Mouse (Mus musculus) liver, embryonic 12.5 days (tissue): ENCODE measurements around the gene Cfdp1. TPM values are rescaled to one million over a fixed set of nuclear protein-coding genes. Genes with fewer than 3 reads are reported as not detected.
"Not testable (repeated sequence)": the region's sequence is repeated elsewhere in the genome, so short reads cannot be mapped to it uniquely, and the experiment has no call there.

Experiments used
- ATAC-seq: fragments of 200-750 bp; cut with Nextera tagmentation; 2 replicates; pipeline ENCODE4 v1.8.0; 2017; ENCODE audit warnings: moderate number of reproducible peaks, mild to moderate bottlenecking, moderate library complexity
- H3K27ac ChIP-seq: fragments of 300-500 bp; sonication (generic); 2 replicates; pipeline ENCODE4 v1.5.1; 2016; ENCODE audit warnings: mild to moderate bottlenecking
- H3K27me3 ChIP-seq: fragments of 300-500 bp; sonication (generic); replicated peaks from 2 replicates; pipeline ENCODE4 v1.6.1; 2016; ENCODE audit warnings: mild to moderate bottlenecking, moderate library complexity
- H3K36me3 ChIP-seq: fragments of 300-500 bp; sonication (generic); 2 replicates; pipeline ENCODE4 v1.6.1; 2016; ENCODE audit warnings: mild to moderate bottlenecking, moderate library complexity
- H3K4me1 ChIP-seq: fragments of 300-500 bp; sonication (generic); 2 replicates; pipeline ENCODE4 v1.6.1; 2016
- H3K4me2 ChIP-seq: fragments of 300-500 bp; sonication (generic); 2 replicates; pipeline ENCODE4 v1.6.1; 2016; ENCODE audit warnings: mild to moderate bottlenecking, moderate library complexity
- H3K4me3 ChIP-seq: fragments of 300-500 bp; sonication (generic); 2 replicates; pipeline ENCODE4 v1.5.1; 2016; ENCODE audit warnings: mild to moderate bottlenecking, moderate library complexity
- H3K9ac ChIP-seq: fragments of 300-500 bp; sonication (generic); 2 replicates; pipeline ENCODE4 v1.6.1; 2016; ENCODE audit warnings: mild to moderate bottlenecking, moderate library complexity
- H3K9me3 ChIP-seq: fragments of 300-500 bp; sonication (generic); replicated peaks from 2 replicates; pipeline ENCODE4 v1.6.1; 2016; ENCODE audit warnings: mild to moderate bottlenecking, moderate library complexity
- WGBS: fragments of 180-500 bp; shearing (Covaris S2); methylation state at CpG from one replicate; pipeline ENCODE4 v1.1.7; 2016; ENCODE audit not compliant: insufficient replicate concordance; 5-methylcytosine and 5-hydroxymethylcytosine counted together
- polyA plus RNA-seq: library from polyadenylated mRNA; unstranded; fragments of >200 nt; fragmentation: Nextera tagmentation; extraction: Ambion mirVana; gene quantifications from 2 replicates; pipeline ENCODE4 v1.2.1, GENCODE M21; 2016

The Cfdp1 gene
- polyA plus RNA-seq, 1 experiment from 2014 or later: 128 TPM

DNA sequence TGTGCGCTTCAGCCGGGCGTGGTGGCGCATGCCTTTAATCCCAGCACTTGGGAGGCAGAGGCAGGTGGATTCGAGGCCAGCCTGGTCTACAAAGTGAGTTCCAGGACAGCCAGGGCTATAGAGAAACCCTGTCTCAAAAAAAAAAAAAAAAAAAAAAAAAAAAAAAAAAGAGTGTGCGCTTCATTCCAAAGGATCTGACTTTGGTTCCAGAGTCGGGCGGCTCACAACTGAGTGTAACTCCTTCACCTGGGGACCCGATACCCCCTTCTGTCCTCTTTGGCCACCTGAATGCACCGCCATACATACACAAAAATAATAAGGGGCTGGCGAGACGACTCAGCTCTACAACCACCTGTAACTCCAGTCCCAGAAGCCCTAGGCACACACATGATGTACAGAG lies 872 bp downstream of the Cfdp1 start:
- H3K4me3 ChIP-seq: peak overlapping the region; percentile 89
- H3K9ac ChIP-seq: peak overlapping the region; percentile 79
- not testable (repeated sequence) for H3K9me3 ChIP-seq, H3K27me3 ChIP-seq, H3K27ac ChIP-seq, ATAC-seq, H3K36me3 ChIP-seq
- peaks cover 54% of the 10 kb centered on the region for H3K4me1 ChIP-seq
- WGBS: 39% methylated on average over 12 of the region's 12 CpGs
- peak overlapping the region; percentile 97 for H3K4me2 ChIP-seq

DNA sequence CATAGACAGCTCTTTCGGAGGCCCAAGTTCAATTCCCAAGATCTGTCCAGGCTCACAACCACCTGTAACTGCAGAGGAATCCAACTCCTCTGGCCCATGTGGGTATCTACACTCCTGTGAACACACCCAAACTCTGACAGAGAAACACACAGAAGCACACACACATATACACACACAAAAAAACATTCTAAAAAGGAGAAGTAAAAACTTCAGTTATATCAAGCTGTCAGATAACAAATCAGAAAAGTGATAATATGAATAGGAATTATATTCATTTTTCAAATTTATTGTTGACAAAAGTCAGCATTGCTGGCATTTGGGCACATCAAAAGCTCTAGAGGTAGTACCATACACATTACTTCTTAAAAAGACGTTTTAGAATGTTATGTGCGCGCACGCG lies 7.3 kb downstream of the Cfdp1 start:
- 92% methylated on average over 6 of the region's 6 CpGs for whole genome bisulfite sequencing
- Histone ChIP-seq H3K4me1 (peaks cover 34% of the 10 kb centered on the region), H3K4me3 (no peak overlapping the region), H3K4me2 (no peak overlapping the region), H3K9me3 (no peaks in the 10 kb centered on the region), H3K27ac (no peak overlapping the region), H3K36me3 (peaks cover 58% of the 10 kb centered on the region), H3K9ac (no peak overlapping the region), H3K27me3 (no peaks in the 10 kb centered on the region)
- no peak for ATAC-seq

GRCm38 (mm10) chr8:111835540-111835939 lies 18.6 kb downstream of the Cfdp1 start:
- no peaks in the 10 kb centered on the region for H3K4me1 ChIP-seq
- no peak overlapping the region for H3K4me2 ChIP-seq
- H3K27me3 ChIP-seq: no peaks in the 10 kb centered on the region
- WGBS: 54% methylated on average over 1 of the region's 1 CpGs
- ATAC-seq: no peak
- H3K36me3 ChIP-seq: peaks cover 76% of the 10 kb centered on the region
- H3K9me3 ChIP-seq: no peaks in the 10 kb centered on the region
- H3K9ac ChIP-seq: no peak overlapping the region
- no peak overlapping the region for H3K27ac ChIP-seq
- H3K4me3 ChIP-seq: no peak overlapping the region

- Histone ChIP-seq H3K9ac (no peak overlapping the region), H3K9me3 (no peaks in the 10 kb centered on the region), H3K27ac (no peak overlapping the region), H3K4me2 (no peak overlapping the region), H3K27me3 (no peaks in the 10 kb centered on the region), H3K4me3 (no peak overlapping the region), H3K36me3 (peaks cover 79% of the 10 kb centered on the region), H3K4me1 (no peaks in the 10 kb centered on the region)
- no peak for ATAC-seq
- 78% methylated on average over 6 of the region's 6 CpGs for WGBS
These were observed 20.1 kb downstream of the Cfdp1 start for GRCm38 (mm10) chr8:111834011-111834410.

DNA sequence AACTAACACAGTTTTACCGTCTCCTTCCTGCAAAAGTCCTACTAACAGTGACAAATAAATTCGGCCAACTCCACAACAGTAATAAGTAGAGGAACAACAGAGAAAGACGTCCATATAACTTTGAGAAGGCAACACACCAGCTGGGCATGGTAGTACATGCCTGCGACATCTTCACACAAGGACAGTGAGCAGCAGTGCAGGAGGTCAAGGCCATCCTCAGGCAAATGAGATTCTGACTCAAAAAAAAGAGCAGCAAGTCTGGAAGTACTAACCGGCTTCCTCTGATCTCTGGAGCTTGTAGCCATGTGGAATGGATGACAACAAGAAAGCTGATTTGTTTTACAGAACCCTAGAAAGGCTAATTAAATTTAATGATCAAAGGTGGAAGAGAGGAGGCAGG lies 21.1 kb downstream of the Cfdp1 start:
- Histone ChIP-seq H3K4me1 (no peaks in the 10 kb centered on the region), H3K27ac (no peak overlapping the region), H3K9ac (no peak overlapping the region), H3K36me3 (peaks cover 82% of the 10 kb centered on the region), H3K4me2 (no peak overlapping the region), H3K27me3 (no peaks in the 10 kb centered on the region), H3K4me3 (no peak overlapping the region), H3K9me3 (no peaks in the 10 kb centered on the region)
- 73% methylated on average over 5 of the region's 5 CpGs for WGBS
- no peak for ATAC-seq

DNA sequence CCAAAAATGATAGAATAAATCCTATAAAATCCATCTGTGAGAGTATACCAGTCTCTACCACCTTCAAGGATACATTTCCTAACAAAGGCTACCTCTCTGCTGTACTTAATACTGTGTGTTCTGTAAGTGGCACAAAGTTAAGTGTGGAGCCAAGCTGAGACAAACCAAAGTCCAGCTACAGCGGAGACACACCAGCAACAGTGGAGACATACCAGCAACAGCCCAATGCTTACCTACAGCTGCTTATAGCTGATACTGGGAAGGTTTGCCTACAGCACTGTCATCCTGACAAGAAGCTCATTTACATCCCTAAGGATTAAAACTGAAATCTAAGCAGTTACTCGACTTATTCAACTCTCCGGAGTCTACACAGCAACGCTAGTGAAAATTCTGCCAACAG lies 22.1 kb downstream of the Cfdp1 start:
- no peaks in the 10 kb centered on the region for H3K4me1 ChIP-seq
- H3K4me2 ChIP-seq: no peak overlapping the region
- peaks cover 78% of the 10 kb centered on the region for H3K36me3 ChIP-seq
- no peak overlapping the region for H3K9ac ChIP-seq
- no peak overlapping the region for H3K4me3 ChIP-seq
- H3K9me3 ChIP-seq: no peaks in the 10 kb centered on the region
- ATAC-seq: no peak
- WGBS: 78% methylated on average over 4 of the region's 4 CpGs
- H3K27ac ChIP-seq: no peak overlapping the region
- no peaks in the 10 kb centered on the region for H3K27me3 ChIP-seq

- Histone ChIP-seq H3K4me1 (no peaks in the 10 kb centered on the region), H3K9me3 (no peaks in the 10 kb centered on the region), H3K4me2 (no peak overlapping the region), H3K27ac (no peak overlapping the region), H3K27me3 (no peaks in the 10 kb centered on the region), H3K9ac (no peak overlapping the region), H3K4me3 (no peak overlapping the region), H3K36me3 (peaks cover 85% of the 10 kb centered on the region)
- 84% methylated on average over 6 of the region's 6 CpGs for WGBS
- no peak for ATAC-seq
These were observed 25.5 kb downstream of the Cfdp1 start for GRCm38 (mm10) chr8:111828595-111828994.

DNA sequence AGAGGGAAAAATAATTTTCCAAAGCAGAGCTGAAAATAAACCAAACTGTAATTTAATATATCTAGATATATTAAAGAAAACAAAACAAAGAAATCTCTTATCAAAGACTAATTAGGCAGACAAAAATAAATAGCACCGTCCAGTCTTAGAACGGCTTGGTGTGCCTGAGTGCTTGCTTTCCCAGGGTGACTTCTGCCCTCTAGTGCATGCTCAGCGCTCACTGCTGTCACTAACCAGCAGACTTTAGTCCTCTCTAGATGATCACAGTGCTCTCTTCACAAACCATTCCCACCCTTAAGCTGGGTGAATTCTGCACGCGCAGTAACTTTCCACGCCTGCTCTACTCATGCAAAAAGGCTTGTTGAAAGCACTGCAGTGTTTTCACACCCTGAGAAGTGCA lies 28.9 kb downstream of the Cfdp1 start:
- no peak for ATAC-seq
- Histone ChIP-seq H3K4me3 (no peak overlapping the region), H3K27me3 (peaks cover 9% of the 10 kb centered on the region), H3K36me3 (peaks cover 86% of the 10 kb centered on the region), H3K4me2 (no peak overlapping the region), H3K9me3 (no peaks in the 10 kb centered on the region), H3K4me1 (no peaks in the 10 kb centered on the region), H3K9ac (no peak overlapping the region), H3K27ac (no peak overlapping the region)
- WGBS: 78% methylated on average over 6 of the region's 6 CpGs

- ATAC-seq: no peak
- H3K4me3 ChIP-seq: no peak overlapping the region
- H3K4me1 ChIP-seq: no peaks in the 10 kb centered on the region
- H3K9me3 ChIP-seq: no peaks in the 10 kb centered on the region
- peaks cover 86% of the 10 kb centered on the region for H3K36me3 ChIP-seq
- no peak overlapping the region for H3K27ac ChIP-seq
- WGBS: 82% methylated on average over 5 of the region's 5 CpGs
- H3K27me3 ChIP-seq: peaks cover 9% of the 10 kb centered on the region
- H3K4me2 ChIP-seq: no peak overlapping the region
- H3K9ac ChIP-seq: no peak overlapping the region
These were observed 29.8 kb downstream of the Cfdp1 start for GRCm38 (mm10) chr8:111824334-111824733.

DNA sequence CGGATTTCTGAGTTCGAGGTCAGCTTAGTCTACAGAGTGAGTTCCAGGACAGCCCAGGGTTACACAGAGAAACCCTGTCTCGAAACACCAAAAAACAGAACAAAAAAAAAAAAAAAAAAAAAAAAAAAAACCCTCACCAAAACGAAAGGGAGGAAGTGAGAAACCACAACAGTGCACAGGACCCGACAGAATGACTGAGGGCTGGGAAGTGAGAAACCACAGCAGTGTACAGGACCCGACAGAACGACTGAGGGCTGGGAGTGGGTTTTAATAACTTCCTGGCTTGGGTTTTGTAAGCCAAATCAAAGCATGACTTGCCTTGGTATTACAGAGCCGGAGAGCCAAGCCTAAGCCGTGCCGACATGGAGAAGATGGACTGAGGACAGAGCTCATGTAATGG lies 32.9 kb downstream of the Cfdp1 start:
- no peak overlapping the region for H3K9ac ChIP-seq
- H3K9me3 ChIP-seq: no peaks in the 10 kb centered on the region
- H3K36me3 ChIP-seq: peaks cover 81% of the 10 kb centered on the region
- peaks cover 9% of the 10 kb centered on the region for H3K27me3 ChIP-seq
- H3K4me1 ChIP-seq: no peaks in the 10 kb centered on the region
- 37% methylated on average over 10 of the region's 10 CpGs for WGBS
- no peak overlapping the region for H3K27ac ChIP-seq
- ATAC-seq: no peak
- H3K4me3 ChIP-seq: no peak overlapping the region
- no peak overlapping the region for H3K4me2 ChIP-seq

DNA sequence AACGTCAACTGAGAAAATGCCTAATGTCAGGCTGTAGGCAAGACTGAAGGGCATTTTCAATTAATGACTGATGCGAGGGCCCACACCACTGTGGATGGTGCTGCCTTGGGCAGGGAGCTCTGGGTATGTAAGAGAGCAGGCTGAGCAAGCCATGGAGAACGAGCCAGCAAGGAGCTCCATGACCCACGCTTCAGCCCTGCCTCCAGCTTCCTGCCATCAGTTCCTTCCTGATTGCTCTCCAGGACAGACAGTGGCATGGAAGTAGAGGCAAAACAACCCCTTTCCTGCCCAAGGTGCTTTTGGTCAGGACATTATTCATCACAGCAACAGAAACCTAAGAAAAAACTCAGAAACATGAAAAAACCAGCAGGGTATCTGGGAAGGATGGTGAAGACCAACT lies 33.4 kb downstream of the Cfdp1 start:
- peaks cover 83% of the 10 kb centered on the region for H3K36me3 ChIP-seq
- no peak overlapping the region for H3K4me2 ChIP-seq
- H3K4me3 ChIP-seq: no peak overlapping the region
- no peak overlapping the region for H3K9ac ChIP-seq
- H3K27me3 ChIP-seq: peaks cover 9% of the 10 kb centered on the region
- H3K27ac ChIP-seq: 0 out of 2 replicates have a peak overlapping the region, but pooled peaks have one; percentile 26
- 58% methylated on average over 4 of the region's 4 CpGs for WGBS
- no peaks in the 10 kb centered on the region for H3K4me1 ChIP-seq
- ATAC-seq: no peak
- no peaks in the 10 kb centered on the region for H3K9me3 ChIP-seq

GRCm38 (mm10) chr8:111820018-111820417 lies 34.1 kb downstream of the Cfdp1 start:
- H3K4me3 ChIP-seq: no peak overlapping the region
- peaks cover 9% of the 10 kb centered on the region for H3K27me3 ChIP-seq
- 64% methylated on average over 12 of the region's 12 CpGs for WGBS
- H3K9ac ChIP-seq: no peak overlapping the region
- H3K4me1 ChIP-seq: no peaks in the 10 kb centered on the region
- peaks cover 81% of the 10 kb centered on the region for H3K36me3 ChIP-seq
- H3K27ac ChIP-seq: no peak overlapping the region
- no peak overlapping the region for H3K4me2 ChIP-seq
- no peak for ATAC-seq
- H3K9me3 ChIP-seq: no peaks in the 10 kb centered on the region

DNA sequence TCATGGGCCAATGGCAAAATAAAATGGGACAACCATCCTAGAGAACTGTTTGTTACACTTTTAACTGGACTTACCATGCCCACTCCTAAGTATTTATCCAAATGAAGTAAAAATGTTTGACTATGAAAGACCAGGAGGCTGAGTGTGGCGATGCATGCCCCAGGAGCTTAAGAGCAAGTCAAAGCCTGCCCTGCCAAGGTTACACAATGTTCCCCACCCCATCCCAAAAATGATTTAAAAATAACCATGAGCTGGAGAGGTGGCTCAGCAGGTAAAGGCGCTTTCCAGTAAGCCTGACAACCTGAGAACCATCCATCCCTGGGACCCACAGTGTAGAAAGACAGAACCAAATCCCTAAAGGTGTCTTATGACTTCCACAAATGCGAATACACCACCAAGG lies 35.5 kb downstream of the Cfdp1 start:
- no peak for ATAC-seq
- Histone ChIP-seq H3K9me3 (no peaks in the 10 kb centered on the region), H3K36me3 (peaks cover 79% of the 10 kb centered on the region), H3K4me1 (no peaks in the 10 kb centered on the region), H3K4me2 (no peak overlapping the region), H3K27ac (no peak overlapping the region), H3K4me3 (no peak overlapping the region), H3K27me3 (peaks cover 9% of the 10 kb centered on the region), H3K9ac (no peak overlapping the region)
- 85% methylated on average over 3 of the region's 3 CpGs for WGBS
